Mouse (Mus musculus) gonadal fat pad, adult 2 months (tissue): ENCODE data around the gene Pth1r. TPM values are rescaled to one million over a fixed set of nuclear protein-coding genes. Genes with fewer than 3 reads are reported as not detected.

Experiments used
- DNase-seq: peaks from one replicate; pipeline ENCODE4 v3.0.0-alpha.2; 2012; ENCODE audit warnings: low read depth
- polyA plus RNA-seq: library from polyadenylated mRNA; depleted of rRNA; stranded (reverse); fragments of >200 nt; gene quantifications from 2 replicates; pipeline ENCODE4 v1.2.3, GENCODE M21; 2012; rRNA removed

Pth1r gene
- 24.3 and 35.6 TPM in 2 replicates for polyA plus RNA-seq

- DNase-seq: no peak
Observed at GRCm38 (mm10) chr9:110746961-110747360, at the start of gene Pth1r. TSS of gene Pth1r (minus strand) at chr9:110747145.

DNA sequence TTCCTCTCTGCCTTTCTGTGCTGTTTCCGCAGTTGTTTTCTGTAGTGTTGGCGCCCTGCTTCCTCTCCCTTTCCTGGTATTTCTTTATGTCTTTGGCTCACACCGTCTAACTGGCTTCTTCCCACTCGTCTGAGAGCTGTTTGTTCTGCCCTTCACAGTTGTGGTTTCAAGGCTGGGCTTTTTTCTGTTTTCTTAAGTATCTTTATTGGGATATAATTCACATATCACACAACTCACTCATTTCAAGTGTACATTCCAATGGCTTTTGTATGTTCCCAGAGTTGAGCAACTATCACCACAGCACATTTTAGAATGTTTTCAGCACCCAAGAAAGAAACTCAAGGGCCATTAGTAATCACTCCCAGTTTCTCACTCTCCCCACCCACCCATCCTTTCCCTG, 43.5 kb upstream of the Pth1r start:
- DNase-seq: no peak

GRCm38 (mm10) chr9:110788169-110788568, 41.2 kb upstream of the Pth1r start:
- no peak for DNase-seq

DNA sequence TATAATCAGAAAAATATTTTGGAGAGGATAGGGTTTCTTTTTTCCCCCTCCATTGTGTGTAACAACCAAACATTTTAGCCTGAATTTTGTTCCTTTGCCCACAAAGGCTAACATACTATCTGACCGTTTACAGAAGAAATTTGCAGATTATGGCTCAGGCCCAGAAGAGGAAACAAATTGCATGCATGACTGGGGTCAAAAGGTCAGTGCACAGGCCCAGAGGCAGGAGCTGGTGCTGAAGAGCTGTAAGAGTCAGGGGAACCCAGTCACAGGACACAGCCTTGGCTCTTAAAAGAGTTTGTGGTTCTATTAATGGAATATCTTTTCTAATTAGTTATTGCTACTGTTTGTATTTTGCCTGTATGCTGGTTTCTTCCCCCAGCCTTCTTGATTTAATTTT, 36.7 kb upstream of the Pth1r start:
- DNase-seq: no peak

- no peak for DNase-seq
Observed at GRCm38 (mm10) chr9:110781731-110782130, 34.8 kb upstream of the Pth1r start.

DNA sequence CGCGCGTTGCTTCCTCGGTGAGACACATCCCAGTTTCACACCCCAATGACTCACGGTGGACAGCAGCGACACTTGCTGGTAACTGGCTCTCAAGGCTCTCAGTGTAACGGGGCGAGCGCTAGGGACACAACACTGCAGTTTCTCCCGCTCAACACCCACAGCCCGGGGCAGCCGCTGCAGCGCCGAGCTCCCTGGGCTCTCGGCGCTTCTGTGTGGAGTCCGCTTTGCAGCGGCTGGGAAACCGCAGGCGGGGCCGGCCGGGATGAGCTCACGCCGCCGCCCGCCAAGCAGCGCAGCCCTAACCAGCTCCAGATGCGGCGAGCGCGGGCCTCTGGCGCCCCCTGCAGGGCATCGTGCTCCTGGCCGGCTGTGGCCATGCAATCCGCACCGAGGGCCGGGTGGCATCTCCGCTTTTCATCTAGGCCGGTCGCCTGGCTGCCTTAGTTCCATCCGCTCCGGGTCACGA, 34.3 kb upstream of the Pth1r start:
- peak; percentile 23 for DNase-seq

GRCm38 (mm10) chr9:110779242-110779913, 32.4 kb upstream of the Pth1r start:
- no peak for DNase-seq

DNA sequence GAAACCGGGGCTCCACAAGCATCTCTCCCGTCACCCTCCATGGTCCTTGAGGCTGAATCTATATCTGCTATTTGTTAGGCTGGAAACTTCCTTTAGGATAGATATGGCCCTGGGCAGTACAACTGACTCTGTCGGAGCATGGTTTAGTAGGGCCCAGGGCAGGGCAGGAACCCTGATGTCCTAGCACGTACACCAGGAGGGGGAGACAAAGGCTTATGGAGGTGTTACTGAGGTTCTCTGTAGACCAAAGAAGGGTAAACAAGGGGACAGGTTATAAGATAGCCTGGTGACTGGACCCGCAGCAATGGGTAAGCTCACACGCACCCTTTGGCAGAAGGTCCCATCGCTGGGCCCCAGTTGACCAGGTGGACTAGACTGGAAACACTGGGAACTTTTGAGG, 31.6 kb upstream of the Pth1r start:
- no peak for DNase-seq

DNA sequence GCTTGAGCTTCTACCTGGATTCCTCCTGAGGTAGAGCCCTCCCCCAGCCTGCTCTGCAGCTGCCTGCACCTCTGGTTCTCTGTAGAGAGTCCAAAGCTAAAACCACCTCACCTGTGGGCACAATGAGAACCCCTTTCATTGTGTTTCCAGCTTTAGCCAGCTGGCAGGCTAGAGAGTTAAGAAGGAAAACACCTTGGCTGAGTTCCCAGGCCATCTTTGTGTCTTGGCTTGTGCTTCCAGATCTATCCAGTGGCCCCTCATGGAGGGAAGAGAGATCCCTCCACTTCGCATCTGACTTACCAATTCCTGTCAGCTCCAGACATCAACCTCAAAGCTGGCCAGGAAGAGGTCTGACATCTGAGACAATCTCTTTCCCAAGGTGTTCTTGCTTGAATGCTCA, 31.2 kb upstream of the Pth1r start:
- no peak for DNase-seq

DNA sequence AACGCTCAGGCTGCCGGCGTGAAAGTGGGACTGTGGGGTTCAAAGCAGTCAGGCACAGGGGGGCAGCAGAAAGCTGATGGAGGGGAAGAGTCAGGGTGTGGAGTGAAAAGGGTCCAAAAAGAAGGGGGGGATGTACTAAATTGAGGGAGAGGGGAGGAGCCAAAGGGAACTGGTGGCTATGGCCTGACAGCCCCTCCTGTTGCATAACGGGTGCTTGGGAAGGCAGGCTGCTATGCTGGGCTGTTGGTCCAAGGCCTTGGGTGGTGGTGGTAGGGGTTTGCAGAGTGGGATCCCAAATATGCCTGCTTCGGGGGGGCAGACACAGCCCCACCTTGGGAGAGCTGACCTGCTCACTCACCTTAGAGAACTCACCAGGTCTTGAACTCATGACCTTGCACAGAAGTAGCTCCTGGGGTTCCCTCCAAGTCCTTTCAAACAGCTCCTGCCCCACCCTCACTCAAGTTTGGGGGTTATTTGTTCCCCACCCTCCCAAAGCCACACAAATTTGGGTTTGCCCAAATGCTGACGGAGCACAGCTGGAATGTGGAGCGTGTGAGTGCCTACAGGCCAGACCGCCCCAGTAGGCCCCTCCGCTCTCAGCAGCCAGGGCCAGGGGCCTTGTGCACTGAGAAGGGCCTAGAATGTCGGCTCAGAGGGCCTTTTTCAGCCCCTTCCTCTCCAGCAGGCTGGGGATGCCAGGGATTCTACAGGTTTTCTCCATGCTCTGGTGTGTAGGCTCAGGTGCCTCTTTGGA, 28.5 kb upstream of the Pth1r start:
- no peak for DNase-seq

DNA sequence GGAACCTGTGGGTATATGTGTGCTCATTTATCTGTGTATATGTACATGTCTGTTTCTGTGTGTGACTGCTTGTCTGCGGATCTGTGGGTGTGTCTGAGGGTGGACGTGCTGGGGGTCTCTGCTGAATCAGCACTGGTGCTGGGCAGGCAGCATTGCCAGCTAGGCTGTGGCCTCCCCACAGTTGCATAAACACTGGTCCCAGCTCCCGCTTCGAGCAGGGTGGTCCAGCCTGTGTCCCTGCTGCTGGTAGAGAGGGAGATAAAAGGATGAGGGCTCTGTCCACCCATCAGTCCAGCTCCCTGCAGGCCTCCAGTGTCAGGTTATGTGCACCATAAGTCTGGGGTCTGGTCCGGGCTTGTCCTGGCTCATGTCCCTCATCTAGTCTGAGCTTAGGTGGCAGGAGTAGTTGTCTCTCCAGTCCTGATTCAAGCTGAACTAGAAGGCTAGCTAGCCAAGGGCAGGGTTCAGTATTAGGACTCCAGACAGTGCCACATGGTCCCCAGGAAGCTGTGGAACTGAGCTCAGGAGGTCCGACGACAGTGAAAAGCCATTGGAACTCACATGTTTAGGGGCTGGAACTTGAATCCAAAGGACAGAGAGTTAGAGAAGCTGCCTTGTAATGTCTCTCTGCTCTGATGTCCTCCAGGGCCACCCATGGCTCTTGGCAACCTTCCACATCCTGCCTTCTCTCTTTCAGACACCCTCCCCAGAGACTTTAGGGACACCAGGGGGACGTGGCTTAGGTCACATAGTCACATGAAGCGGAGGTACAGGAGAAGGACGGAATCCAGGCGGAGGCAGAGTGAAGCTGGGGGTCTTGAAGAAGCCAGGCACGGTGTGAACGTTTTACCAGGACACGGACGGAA, 27.7 kb upstream of the Pth1r start:
- no peak for DNase-seq

GRCm38 (mm10) chr9:110772336-110772735, 25.4 kb upstream of the Pth1r start:
- DNase-seq: no peak

DNA sequence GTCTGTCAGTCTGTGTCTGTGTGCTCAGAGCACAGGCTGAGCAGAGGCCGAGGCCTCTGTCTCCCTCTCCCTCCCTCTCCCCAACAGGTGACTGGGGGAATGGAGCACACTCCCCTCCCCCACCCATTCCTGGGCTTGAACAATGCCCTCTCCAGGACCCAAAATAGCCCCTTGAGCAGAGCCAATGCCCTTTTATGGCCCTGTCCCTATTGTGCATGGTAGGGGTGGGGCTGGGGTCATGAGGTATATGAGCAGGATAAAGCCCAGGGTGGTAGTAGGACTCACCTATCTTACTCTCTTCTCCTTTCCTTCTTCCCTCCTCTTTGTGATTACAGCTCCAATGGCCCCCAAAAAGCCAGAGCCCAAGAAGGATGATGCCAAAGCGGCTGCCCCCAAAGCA, 16.5 kb upstream of the Pth1r start:
- DNase-seq: no peak

GRCm38 (mm10) chr9:110762763-110763162, 15.8 kb upstream of the Pth1r start:
- no peak for DNase-seq

DNA sequence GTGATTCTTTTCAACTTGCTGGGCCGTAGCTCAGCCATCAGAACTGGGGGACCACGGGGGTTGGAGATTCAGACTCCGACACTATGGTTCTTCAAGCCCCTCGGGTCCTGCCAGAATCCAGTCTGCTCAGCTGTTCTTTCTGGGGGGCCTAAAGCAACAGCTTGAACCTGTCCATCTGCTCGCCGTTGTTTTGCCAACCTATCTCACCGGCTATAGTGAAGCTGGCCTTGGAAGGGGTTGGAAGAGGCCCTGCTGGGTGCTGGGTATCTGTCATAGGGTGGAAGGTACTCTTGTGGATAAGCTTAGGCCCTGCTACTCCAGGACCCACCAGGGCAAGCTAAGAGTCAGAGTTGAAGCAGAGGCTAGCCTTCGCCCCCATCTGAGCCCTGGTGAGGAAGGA, 13.9 kb upstream of the Pth1r start:
- DNase-seq: no peak

GRCm38 (mm10) chr9:110759265-110759664, 12.3 kb upstream of the Pth1r start:
- DNase-seq: no peak

DNA sequence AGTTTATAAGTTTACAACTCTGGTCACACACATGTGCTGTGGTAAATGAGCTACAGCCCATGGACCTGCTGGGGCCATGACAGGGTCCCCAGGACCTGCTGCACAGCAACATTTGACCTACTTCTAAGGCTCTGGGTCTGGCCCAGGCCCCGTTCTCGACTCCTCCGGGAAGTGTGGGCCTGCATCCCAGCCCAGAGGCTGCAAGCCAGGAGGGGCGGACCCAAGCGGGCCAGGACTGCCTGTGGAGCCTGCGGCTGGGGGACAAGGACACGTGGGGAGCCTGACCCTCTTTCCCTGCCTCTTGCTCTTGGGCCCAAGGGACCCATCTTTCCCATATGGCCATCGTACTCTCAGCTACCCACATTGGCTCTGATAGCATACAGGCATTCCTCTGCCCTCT, 11.7 kb upstream of the Pth1r start:
- DNase-seq: no peak

DNA sequence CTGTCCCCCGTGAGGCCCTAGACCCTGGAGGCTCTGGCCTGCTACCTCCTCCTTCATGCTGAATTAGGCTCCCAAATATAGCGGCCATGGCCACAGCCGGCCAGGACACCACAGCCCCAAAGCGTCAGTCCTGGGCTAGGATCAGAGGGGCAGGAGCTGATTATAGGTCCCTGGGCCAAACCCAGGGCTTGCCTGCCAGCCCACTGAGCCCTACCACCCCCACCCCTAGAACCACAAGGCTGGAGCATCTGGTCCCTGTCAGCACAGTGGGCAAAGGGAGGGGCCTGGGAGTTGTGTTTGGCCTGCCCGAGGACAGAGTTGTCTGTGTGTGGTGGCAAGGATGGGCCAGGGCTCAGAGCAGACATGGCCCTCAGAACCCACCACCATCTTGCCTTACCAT, 10.9 kb upstream of the Pth1r start:
- no peak for DNase-seq

- DNase-seq: no peak
Observed at GRCm38 (mm10) chr9:110753773-110754172, 6.8 kb upstream of the Pth1r start.

GRCm38 (mm10) chr9:110752917-110753435, 6.0 kb upstream of the Pth1r start:
- DNase-seq: no peak

DNA sequence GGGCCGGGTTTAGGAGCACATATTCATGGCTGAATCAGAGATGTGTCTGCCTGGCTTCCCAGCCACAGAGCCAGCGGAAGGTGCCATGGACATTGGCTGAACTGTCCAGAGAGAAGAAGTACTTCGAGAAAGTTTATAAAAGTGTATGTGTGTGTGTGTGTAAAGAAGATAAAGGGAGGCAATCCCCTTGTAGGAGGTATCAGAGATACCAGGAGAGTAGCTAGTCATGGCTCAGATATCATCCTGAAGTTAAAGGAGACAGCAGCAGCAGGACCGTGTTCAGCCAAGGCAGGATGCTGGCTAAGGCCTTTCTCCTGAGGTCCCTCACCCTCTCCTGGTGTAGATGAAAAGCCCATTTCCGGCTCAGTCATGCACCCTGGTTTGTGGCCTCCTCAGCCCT, 4.5 kb upstream of the Pth1r start:
- DNase-seq: no peak
